Mouse (Mus musculus) naive thymus-derived CD4-positive, alpha-beta T cell, adult 2 months (primary cell): ENCODE results near the gene Pip5k1b.

Experiments used
- DNase-seq: peaks from one replicate; pipeline ENCODE4 v3.0.0-alpha.2; 2011; ENCODE audit warnings: low read depth

Pip5k1b gene

GRCm38 (mm10) chr19:24543386-24544350 is 12.0 kb downstream of the Pip5k1b start:
- DNase-seq: no peak

DNA sequence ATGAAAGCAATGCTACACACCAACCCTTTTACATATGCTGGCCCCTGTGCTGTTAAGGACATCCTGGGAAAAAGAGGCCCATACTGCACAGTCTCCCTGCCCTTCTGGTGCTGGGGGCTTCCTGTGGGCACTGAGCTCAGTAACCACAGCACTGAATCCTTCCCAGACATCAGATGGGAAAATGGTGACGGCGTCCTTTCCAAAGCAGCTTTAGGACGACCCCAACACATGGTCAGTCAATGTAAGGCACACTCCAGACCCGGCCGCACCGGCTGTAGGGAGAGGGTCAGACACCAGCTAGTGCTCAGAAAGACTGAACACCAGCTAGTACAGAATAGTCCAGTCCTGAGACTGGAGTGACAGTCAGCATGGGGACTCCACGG is 13.4 kb downstream of the Pip5k1b start:
- DNase-seq: no peak

DNA sequence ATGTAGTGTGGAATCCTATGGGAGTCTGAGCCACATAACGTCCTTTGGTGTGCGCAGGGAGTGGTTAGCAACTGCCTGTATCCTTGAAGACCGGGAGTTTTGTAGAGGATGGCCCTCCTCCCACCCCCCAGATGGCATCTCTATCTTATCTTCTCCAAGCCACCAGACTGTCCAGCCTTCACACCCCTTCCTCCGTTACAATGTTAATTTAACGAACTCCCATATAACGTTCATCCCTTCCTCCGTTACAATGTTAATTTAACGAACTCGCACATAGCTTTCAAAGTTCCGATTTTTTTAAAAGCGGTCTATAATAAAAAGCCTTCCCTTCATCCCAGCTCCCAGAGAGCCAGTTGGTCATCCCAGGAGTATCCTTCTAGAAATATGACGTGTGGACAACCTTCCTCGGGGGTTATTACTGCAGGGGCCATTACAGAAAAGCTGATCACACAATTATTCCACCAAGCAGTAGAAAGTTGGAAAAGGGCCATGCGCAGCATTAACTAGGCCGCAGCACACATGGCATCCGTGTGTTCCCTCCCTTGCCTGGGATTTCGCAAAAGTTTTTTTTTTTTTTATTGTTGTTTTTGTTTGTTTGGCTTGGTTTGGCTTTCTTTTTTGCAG is 13.9 kb downstream of the Pip5k1b start:
- DNase-seq: no peak

- no peak for DNase-seq
Measured at GRCm38 (mm10) chr19:24540952-24541668, 14.6 kb downstream of the Pip5k1b start.

DNA sequence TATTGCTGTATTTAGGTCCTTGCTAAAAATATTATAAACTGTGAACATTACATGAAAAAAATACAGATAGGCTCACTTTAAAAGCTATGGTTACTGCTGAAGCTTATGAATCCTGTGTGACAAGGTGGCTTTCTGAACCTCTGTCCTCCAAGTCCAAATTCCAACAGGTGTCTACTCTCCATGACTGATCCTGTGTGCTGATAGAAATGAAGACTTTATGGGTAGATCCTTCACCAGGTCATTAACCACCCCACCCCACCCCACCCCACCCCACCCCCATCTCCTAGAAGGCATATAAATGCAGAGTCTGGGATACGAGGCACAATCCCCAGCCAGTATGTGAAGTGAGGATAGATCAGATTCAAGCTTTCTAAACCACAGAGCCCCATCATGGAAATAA is 16.6 kb downstream of the Pip5k1b start:
- DNase-seq: no peak

- no peak for DNase-seq
Measured at GRCm38 (mm10) chr19:24538181-24538580, 17.5 kb downstream of the Pip5k1b start.

- no peak for DNase-seq
Measured at GRCm38 (mm10) chr19:24537691-24538090, 18.0 kb downstream of the Pip5k1b start.

DNA sequence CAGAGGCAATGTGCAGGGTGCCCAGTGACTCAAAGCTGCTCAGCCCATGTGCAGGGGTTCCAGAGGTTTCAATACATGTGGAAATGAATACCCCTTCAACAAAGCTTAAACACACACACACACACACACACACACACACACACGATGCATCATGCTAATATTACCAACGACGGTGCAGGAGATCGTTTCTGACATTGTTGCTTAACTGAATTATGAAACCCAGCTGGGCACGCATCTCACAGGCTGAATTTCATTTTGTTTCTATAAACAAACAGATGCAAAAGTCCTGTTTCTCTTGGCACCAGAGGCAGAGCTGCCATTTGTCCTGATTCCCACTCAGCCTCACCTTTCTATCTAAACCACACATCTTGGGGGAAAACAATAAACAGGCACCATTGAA is 18.8 kb downstream of the Pip5k1b start:
- no peak for DNase-seq

DNA sequence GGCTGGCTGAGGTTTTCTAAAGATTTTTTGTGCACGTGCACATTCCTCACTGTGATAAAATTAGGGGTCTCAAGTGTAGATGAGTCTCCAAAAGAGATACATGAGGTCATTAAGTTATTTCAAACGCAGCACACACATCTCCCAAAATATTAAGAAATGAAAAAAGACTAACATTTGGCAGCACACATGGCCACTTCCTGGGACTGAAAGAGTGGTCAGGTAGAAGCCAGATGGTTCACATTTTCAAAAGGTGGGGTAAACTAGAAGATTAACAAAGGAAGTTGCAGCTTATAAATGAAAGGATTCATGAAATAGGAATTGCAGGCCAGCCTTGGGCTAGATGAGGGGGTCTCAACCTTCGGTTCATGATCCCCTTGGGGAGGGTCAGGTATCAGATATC is 19.4 kb downstream of the Pip5k1b start:
- no peak for DNase-seq

- DNase-seq: no peak
Measured at GRCm38 (mm10) chr19:24535161-24535560, 20.5 kb downstream of the Pip5k1b start.

GRCm38 (mm10) chr19:24534733-24535132 is 20.9 kb downstream of the Pip5k1b start:
- DNase-seq: no peak

- peak; percentile 6 for DNase-seq
Measured at GRCm38 (mm10) chr19:24528910-24529561, 26.6 kb downstream of the Pip5k1b start.

DNA sequence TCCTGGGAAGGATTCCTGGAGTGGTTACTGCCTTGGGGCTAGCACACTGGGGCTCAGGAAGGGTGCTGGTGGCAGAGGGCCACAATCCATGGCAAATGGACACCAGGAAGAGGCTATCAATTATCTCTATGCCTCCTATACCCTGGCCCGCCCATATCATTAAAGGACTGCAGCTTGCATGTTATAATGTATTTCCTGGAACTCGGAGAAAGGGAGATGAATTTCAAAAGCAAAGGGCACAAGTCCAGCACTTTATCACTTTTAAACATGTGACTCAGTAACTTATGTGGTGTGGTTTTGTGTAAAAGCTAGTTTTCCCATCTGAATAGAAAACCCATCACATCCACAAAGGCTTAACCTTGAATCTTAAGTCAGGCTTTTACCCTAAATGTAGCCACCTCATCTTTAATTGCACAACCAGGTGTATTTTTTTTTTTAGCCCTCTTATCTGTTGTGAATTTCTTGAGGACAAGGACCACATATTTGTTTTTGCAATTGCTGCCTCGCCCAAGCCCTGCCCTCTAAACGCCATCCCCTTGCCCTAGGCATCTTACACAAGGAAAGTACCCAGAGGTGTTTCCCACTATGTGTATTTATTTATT is 27.4 kb downstream of the Pip5k1b start:
- no peak for DNase-seq

GRCm38 (mm10) chr19:24527613-24527948 is 28.1 kb downstream of the Pip5k1b start:
- no peak for DNase-seq

DNA sequence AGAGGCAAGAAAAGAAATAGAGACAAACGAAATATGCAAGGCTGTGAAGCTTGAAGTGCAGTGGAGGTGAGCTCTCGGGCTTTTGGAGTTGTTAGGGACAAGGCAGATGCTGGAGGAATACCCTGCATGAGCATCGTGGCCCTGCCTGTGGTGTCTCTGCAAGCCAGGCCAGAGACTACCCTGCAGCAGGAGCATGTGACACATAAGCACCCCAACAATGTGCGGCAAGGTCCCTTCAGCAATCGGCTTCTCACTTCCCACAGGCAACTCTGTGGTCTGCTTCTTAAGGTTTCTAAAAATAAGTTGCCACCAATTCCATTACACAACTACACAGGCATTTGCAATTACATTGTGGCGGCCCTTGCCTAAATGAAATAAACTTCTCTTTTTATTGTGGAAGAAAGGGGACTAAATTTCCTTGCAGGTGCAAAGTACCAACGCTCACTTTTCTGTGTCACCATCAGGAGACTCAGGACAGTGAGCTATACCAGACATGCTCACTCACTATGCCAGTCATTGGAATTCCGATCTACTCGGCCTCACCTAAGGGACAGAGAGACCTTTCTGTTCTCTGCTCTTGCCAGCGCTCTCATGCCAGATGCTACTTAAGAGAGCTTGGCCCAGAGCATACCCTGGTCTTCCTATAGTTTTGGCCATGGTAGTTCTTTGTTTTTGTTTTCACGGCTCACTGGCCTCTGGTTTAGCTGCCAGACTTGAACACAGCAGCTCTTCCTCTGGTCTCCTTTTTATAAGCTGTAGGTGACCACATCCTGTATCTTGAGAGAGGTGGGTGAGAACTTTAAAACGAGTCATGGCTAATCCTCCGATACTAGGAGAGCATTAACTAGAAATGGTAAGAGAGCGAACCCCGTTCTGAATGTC is 28.7 kb downstream of the Pip5k1b start:
- DNase-seq: peak; percentile 37

DNA sequence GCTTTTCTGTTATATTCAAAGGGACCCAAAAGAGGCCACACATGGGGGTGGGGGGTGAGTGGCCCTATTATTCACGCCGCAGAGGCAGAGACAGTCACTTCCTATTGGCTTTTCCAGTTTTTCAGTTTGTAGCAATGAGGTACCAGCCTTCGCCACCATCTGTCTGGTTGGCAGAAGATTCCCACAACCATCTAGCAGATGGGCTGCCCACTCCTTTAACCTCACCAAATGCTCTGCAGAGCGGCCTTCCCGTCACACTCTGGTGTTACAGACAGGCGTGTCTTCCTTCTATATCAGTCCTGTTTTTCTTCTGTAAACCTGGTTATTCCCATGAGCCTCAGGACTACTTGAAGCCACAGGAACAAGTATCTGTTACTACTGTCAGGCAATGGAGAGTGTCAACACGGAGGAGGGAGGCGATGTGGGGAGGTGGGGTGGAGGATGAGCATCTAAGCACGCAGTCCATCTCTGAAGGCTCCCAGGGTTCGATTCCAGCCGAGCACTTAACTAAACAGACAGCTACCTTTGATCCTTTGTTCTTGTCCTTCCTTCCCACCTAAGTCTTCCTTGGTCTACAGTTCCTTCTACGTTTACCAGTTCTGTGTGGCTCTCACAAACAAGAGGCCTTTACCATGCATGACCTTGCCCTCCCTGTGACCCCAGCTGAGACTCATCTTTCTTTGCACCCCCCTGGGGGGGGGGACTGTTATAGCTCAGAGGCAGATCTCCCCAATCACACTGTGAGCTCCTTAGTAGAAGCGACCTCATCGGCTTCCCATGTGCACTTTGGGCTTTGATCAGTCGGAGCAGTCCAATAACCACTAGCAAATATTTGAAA is 32.0 kb downstream of the Pip5k1b start:
- no peak for DNase-seq

- no peak for DNase-seq
Measured at GRCm38 (mm10) chr19:24521997-24522396, 33.7 kb downstream of the Pip5k1b start.

- no peak for DNase-seq
Measured at GRCm38 (mm10) chr19:24521146-24521545, 34.5 kb downstream of the Pip5k1b start.

GRCm38 (mm10) chr19:24519732-24520409 is 35.8 kb downstream of the Pip5k1b start:
- no peak for DNase-seq
